Mouse (Mus musculus): ENCODE measurements around the gene Chst14. TPM values are rescaled to one million over a fixed set of nuclear protein-coding genes. Genes with fewer than 3 reads are reported as not detected.

Gene Chst14
- total RNA-seq, 2 experiments from 2014 or later = 9.8 to 11.3 TPM

GRCm38 (mm10) chr2:118905433-118906117, 20.7 kb upstream of the Chst14 start:
- no peak for DNase-seq

GRCm38 (mm10) chr2:118906118-118906492, 20.2 kb upstream of the Chst14 start:
- no peak for DNase-seq

GRCm38 (mm10) chr2:118907781-118908180, 18.5 kb upstream of the Chst14 start:
- no peak for DNase-seq

GRCm38 (mm10) chr2:118909151-118909550, 17.1 kb upstream of the Chst14 start:
- DNase-seq = no peak

GRCm38 (mm10) chr2:118910605-118911278, 15.6 kb upstream of the Chst14 start:
- DNase-seq = no peak

GRCm38 (mm10) chr2:118912706-118913105, 13.6 kb upstream of the Chst14 start:
- no peak for DNase-seq

- peak; percentile 36 for DNase-seq
These were observed 12.6 kb upstream of the Chst14 start for GRCm38 (mm10) chr2:118913551-118914276.

- DNase-seq = no peak
These were observed 11.6 kb upstream of the Chst14 start for GRCm38 (mm10) chr2:118914685-118915084.

GRCm38 (mm10) chr2:118916436-118916835, 9.9 kb upstream of the Chst14 start:
- no peak for DNase-seq

GRCm38 (mm10) chr2:118918543-118918942, 7.8 kb upstream of the Chst14 start:
- no peak for DNase-seq

- no peak for DNase-seq
These were observed 5.9 kb upstream of the Chst14 start for GRCm38 (mm10) chr2:118920428-118920827.

- no peak for DNase-seq
These were observed 344 bp upstream of the Chst14 start for GRCm38 (mm10) chr2:118925952-118926351.

- DNase-seq = no peak
These were observed 873 bp downstream of the Chst14 start for GRCm38 (mm10) chr2:118926998-118927739.

- no peak for DNase-seq
These were observed 15.0 kb downstream of the Chst14 start for GRCm38 (mm10) chr2:118941341-118941740.

- DNase-seq = no peak
These were observed 16.9 kb downstream of the Chst14 start for GRCm38 (mm10) chr2:118943232-118943631.

- no peak for DNase-seq
These were observed 22.5 kb downstream of the Chst14 start for GRCm38 (mm10) chr2:118948818-118949217.

- no peak for DNase-seq
These were observed 23.4 kb downstream of the Chst14 start for GRCm38 (mm10) chr2:118949699-118950098.

- DNase-seq = no peak
These were observed 30.2 kb downstream of the Chst14 start for GRCm38 (mm10) chr2:118956497-118956896.

GRCm38 (mm10) chr2:118959644-118960043, 33.3 kb downstream of the Chst14 start:
- DNase-seq = no peak

- DNase-seq = no peak
These were observed 34.1 kb downstream of the Chst14 start for GRCm38 (mm10) chr2:118960413-118960812.

- no peak for DNase-seq
These were observed 35.2 kb downstream of the Chst14 start for GRCm38 (mm10) chr2:118961546-118961945.

GRCm38 (mm10) chr2:118963007-118963675, 36.8 kb downstream of the Chst14 start:
- DNase-seq = no peak

All from gastrocnemius, postnatal 10 days (tissue).